In the genomic region with DNA sequence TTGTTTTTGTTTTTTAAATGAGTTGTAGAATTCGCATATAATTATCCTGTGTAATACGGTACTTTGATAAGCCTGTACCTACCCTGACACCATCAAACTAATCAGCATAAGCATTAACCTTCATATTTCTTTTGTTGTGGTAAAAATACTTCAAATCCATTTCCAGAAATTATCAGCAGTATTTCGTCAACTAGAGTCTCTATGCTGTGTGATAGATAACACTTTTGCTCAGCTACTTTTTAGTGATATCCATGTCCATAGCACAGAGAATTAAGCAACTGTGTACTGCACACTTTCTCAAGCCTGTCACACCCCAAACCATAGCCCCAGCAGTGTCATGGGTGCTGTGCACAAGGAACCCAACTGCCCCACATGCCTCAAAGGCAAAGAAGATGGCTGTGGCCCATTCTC, we compare ENCODE assay signal across 21 mouse cellular contexts.
DNase-seq lines count a peak whose midpoint lies in the region; ATAC-seq and TF ChIP-seq lines count a peak whose summit lies in the region.
"Had no signal": no experiment of that assay in that cellular context is flagged by ENCODE, and none has a peak within 500 bp of the region (broad histone marks: within the 10 kb centered on the region; RNA-seq: fewer than 3 reads in every experiment).

No protein-coding gene starts in this region.

- no peaks in the 10 kb centered on the region for H3K36me3 ChIP-seq in heart, embryonic 12.5 days
- H3K36me3 ChIP-seq in spleen, adult 2 months (ENCODE audit: control insufficient read depth, insufficient read depth, low read length) = no peaks in the 10 kb centered on the region
- H3K36me3 ChIP-seq in liver, embryonic 11.5 days (ENCODE audit: control insufficient read depth, insufficient read depth, low read length) = no peaks in the 10 kb centered on the region
- H3K36me3 ChIP-seq: embryonic facial prominence, embryonic 15.5 days had no signal

- no peak for ATAC-seq in heart, embryonic 12.5 days (ENCODE audit: insufficient number of reproducible peaks, low FRiP score)
- peak; percentile 73 for ATAC-seq in liver, embryonic 11.5 days (replicated peaks; ENCODE audit: low FRiP score)
- ATAC-seq in megakaryocyte-erythroid progenitor cell, adult 5-6 weeks (replicated peaks; ENCODE audit: low FRiP score, low TSS enrichment, poor library complexity, severe bottlenecking) = peak; percentile 64
- ATAC-seq: forebrain, embryonic 13.5 days; hindbrain, embryonic 16.5 days; midbrain, embryonic 16.5 days had no signal

- 0 out of 2 replicates have a peak overlapping the region, but pooled peaks have one; percentile 23 for H3K27ac ChIP-seq in heart, embryonic 12.5 days (ENCODE audit: poor library complexity, severe bottlenecking)
- peak overlapping the region; percentile 78 for H3K27ac ChIP-seq in spleen, adult 2 months (ENCODE audit: insufficient read depth, low read length)
- H3K27ac ChIP-seq in liver, embryonic 11.5 days (ENCODE audit: low read depth, low read length) = peak overlapping the region; percentile 81
- H3K27ac ChIP-seq: embryonic facial prominence, embryonic 15.5 days; forebrain, embryonic 13.5 days; macrophage had no signal

- no peak for DNase-seq in heart, postnatal 36 days
- no peak for DNase-seq in spleen, adult 2 months (ENCODE audit: low read depth in 1 of 2, low spot score in 2 of 2)
- no peak for DNase-seq in spleen, postnatal 36 days (ENCODE audit: low spot score in 2 of 2)
- DNase-seq in liver, embryonic 11.5 days (ENCODE audit: low spot score) = no peak
- no peak for DNase-seq in left cerebral cortex, postnatal 36 days (ENCODE audit: low spot score in 2 of 2)
- no peak for DNase-seq in neural tube, embryonic 10.5 days (ENCODE audit: extremely low spot score, low spot score)
- DNase-seq: adrenal gland, postnatal 25 days; cerebellum, postnatal 10 days; heart, postnatal 4 days; kidney, adult 8-10 months; left cerebral cortex, postnatal 4 days; lung, adult 2 months; thymus, postnatal 4 days had no signal

- H3K9me3 ChIP-seq in heart, embryonic 12.5 days (replicated peaks) = no peaks in the 10 kb centered on the region
- no peaks in the 10 kb centered on the region for H3K9me3 ChIP-seq in liver, embryonic 11.5 days (ENCODE audit: control insufficient read depth, low read length)
- H3K9me3 ChIP-seq: embryonic facial prominence, embryonic 15.5 days; forebrain, embryonic 13.5 days had no signal

- H3K9ac ChIP-seq in heart, embryonic 12.5 days = no peak overlapping the region
- peak overlapping the region; percentile 69 for H3K9ac ChIP-seq in liver, embryonic 11.5 days (ENCODE audit: low read depth, low read length)
- H3K9ac ChIP-seq: embryonic facial prominence, embryonic 15.5 days; forebrain, embryonic 13.5 days had no signal

- H3K4me3 ChIP-seq in heart, embryonic 12.5 days = no peak overlapping the region
- H3K4me3 ChIP-seq in spleen, adult 2 months (ENCODE audit: extremely low read depth, insufficient read depth, insufficient read length) = no peak overlapping the region; the same call in 1 of the 2 replicates
- H3K4me3 ChIP-seq in liver, embryonic 11.5 days (ENCODE audit: low read depth, low read length) = peak overlapping the region; percentile 41
- H3K4me3 ChIP-seq: embryonic facial prominence, embryonic 15.5 days; forebrain, embryonic 13.5 days had no signal

- no peak for TF ChIP-seq CTCF in spleen, adult 2 months (IDR thresholded peaks at IDR 0.05; ENCODE audit: extremely low read depth, insufficient read depth, insufficient read length, insufficient replicate concordance)

- no peaks in the 10 kb centered on the region for H3K27me3 ChIP-seq in heart, embryonic 12.5 days (replicated peaks)
- H3K27me3 ChIP-seq in spleen, adult 2 months (ENCODE audit: control insufficient read depth, insufficient read depth, low read length) = no peaks in the 10 kb centered on the region
- H3K27me3 ChIP-seq in liver, embryonic 11.5 days (replicated peaks; ENCODE audit: control insufficient read depth, insufficient read depth, low read length) = no peaks in the 10 kb centered on the region
- H3K27me3 ChIP-seq: embryonic facial prominence, embryonic 15.5 days; forebrain, embryonic 13.5 days had no signal

- peaks cover 36% of the 10 kb centered on the region for H3K4me1 ChIP-seq in heart, embryonic 12.5 days (replicated peaks)
- peaks cover 42% of the 10 kb centered on the region for H3K4me1 ChIP-seq in spleen, adult 2 months (ENCODE audit: control insufficient read depth, insufficient read depth, insufficient read length)
- peaks cover 33% of the 10 kb centered on the region for H3K4me1 ChIP-seq in liver, embryonic 11.5 days (replicated peaks; ENCODE audit: control insufficient read depth, insufficient read depth, low read length)
- H3K4me1 ChIP-seq: embryonic facial prominence, embryonic 15.5 days; forebrain, embryonic 13.5 days had no signal

- H3K4me2 ChIP-seq in heart, embryonic 12.5 days = no peak overlapping the region
- H3K4me2 ChIP-seq in liver, embryonic 11.5 days = peak overlapping the region; percentile 81
- H3K4me2 ChIP-seq: embryonic facial prominence, embryonic 15.5 days; forebrain, embryonic 13.5 days; heart, embryonic 11.5 days had no signal

- TF ChIP-seq POLR2A in spleen, adult 2 months (IDR thresholded peaks at IDR 0.05; ENCODE audit: low read depth, low read length) = no peak

- intact Hi-C loops in heart, postnatal 36 days (cut with DNase I) = no loop called here
- intact Hi-C loops in left cerebral cortex, postnatal 36 days (cut with DNase I) = no loop called here

- WGBS in heart, embryonic 12.5 days = 69% methylated on average over 3 of the region's 3 CpGs
- WGBS in spleen, adult 2 months = 76% methylated on average over 3 of the region's 3 CpGs
- 46% methylated on average over 3 of the region's 3 CpGs for WGBS in liver, embryonic 11.5 days

Comparison
In these comparisons a context has a peak if more than half of its experiments do, and no peak if none do; other contexts are left out.
1. H3K27ac ChIP-seq: peak in every context shown above with its lines; median percentile 81 in liver, embryonic 11.5 days; 78 in spleen, adult 2 months; 23 in heart, embryonic 12.5 days.